Mouse (Mus musculus) gonadal fat pad, adult 2 months (tissue): ENCODE measurements around the gene Hspb1. TPM values are rescaled to one million over a fixed set of nuclear protein-coding genes. Genes with fewer than 3 reads are reported as not detected.

Experiments used
- DNase-seq: peaks from one replicate; pipeline ENCODE4 v3.0.0-alpha.2; 2012; ENCODE audit warnings: low read depth
- polyA plus RNA-seq: library from polyadenylated mRNA; depleted of rRNA; stranded (reverse); fragments of >200 nt; gene quantifications from 2 replicates; pipeline ENCODE4 v1.2.3, GENCODE M21; 2012; rRNA removed

The Hspb1 gene
- polyA plus RNA-seq, result 195 and 199 TPM in 2 replicates

DNA sequence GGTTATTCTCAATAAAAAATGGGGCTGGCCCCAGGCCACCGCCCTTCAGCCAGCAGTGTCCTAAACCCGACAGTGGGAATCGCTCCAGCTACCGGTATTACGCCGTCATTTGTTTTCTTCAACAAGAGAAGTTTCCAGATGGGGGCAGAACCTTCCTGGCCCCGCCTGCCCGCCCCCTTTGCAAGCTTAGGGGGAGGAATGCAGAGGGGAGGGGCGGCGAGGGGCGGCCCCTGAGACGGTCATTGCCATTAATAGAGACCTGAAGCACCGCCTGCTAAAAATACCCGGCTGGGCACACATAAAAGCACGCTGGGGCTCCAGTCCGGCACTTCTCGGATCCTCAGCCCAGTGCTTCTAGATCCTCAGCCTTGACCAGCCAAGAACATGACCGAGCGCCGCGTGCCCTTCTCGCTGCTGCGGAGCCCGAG lies at the start of gene Hspb1:
Hspb1 (plus strand) TSS at position 245 of the 428 bp plus-strand sequence.
- no peak for DNase-seq

DNA sequence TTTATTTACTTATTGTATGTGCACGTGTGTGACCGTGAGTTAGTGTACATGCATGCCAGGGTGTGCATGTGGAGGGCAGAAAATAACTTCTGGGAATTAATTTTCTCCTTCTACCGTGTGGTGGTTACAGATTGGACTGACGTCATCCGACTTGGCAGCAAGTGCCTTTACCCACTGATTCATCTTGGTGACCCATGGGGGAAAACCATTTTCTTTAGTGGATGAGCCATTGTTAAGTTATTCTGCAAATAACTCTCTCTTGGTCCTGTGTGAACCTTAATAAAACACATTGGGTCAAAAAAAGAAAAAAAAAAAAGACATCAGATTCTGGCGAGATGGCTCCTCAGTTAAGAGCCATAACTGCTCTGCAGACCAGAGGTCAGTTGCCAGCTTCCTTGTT lies 46.1 kb upstream of the Hspb1 start:
- DNase-seq, result no peak

DNA sequence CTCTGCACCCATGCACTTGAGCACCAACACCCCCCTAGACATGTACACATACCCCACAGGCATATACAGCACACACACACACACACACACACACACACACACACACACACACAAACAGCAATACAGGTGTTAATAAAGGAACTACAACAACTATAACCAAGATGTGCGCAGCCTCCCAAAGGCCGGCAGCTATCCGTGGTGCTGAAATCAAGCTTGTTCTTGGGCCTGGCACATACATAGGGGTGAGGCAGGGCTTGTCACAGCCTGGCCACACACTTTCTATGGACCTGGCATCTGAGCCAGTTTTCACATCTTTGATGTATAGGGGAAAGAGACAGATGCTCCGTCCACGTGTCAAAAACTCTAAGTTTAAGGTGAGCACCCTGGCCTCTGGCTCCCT lies 44.3 kb upstream of the Hspb1 start:
- no peak for DNase-seq

DNA sequence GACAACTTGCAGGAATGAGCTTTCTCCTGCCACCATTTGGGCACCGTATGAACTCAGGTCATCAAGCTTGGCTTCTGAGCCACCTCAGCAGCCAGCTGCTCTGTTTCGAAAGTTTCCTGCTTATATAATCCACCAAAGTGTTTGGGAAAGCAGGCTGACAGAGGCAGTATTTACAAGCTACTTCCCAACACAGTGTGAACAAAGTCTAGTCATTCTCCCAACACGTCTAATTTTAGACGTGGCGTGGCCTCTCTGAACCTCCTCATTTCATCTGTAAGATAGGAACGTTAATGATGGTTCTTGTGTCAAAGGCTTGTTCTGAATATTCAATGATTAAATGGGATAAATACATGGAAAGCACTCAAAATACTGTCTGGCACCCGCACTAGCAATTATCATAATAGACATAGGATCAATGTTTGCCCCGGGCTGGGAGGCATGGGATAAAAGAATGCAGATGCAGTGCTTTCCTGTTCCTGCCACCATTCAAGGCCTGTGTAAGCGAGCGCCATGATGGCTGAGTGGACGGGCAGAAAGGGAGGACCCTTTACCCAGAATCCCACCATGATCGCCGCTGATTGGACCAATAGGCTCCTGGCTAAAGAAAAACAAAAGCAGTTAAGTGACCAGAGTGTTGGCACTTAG lies 41.9 kb upstream of the Hspb1 start:
- DNase-seq, result no peak

DNA sequence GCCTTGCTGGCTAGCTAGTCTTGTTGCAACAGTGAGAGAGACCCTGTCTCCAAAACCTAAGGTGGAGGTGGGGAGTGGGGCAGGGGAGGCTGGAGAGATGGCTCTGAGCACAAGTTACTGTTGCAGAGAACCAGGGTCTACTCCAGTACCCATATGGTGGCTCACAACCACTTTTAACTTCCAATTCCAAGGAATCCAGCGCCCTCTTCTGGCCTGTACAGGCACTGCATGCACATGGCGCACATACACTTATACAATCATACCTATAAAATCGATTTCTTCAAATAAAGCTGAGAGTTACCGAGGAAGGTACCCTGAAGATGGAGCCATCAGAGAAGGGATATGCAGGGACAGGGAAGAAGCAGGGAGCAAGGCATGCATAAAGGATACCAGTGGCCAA lies 40.3 kb upstream of the Hspb1 start:
- DNase-seq, result no peak

DNA sequence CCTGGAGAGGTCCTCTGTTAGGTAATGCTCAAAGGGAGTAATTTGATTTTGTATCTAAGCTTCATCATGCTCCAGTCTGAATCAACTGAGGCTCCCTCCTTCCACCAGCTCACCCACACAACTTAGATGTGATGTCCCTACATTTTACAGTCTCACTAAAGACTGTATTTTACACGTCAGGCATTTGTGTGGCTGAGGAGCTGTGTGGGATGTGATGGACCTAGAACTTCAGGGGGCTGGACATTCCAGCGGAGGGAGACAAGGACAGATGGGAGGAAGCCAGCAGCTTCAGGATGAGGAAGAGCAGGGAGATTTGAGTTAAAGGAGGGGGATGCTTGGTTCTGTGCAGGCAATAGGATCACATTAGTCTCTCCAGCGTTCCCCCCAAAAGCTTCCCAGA lies 39.8 kb upstream of the Hspb1 start:
- no peak for DNase-seq

DNA sequence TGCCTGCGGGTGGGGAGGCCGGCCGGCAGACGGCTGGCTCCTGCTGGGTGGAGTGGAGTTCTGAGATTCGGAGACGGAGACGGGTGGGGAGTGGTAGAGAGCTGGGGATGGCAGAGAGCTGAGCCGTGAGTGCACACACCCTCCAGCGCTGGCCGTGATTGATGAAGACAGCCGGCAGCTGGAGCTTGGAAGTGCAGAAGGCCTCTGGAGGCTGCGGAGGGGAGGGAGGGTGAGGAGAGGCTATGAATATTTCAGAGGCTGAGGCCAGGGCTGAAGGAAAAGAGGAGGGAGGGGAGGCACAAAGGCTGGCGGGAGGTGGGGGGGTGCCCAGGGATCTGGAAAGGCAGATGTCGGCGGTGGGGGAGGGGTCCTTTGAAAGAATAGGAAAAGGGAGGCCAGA lies 36.7 kb upstream of the Hspb1 start:
- no peak for DNase-seq

DNA sequence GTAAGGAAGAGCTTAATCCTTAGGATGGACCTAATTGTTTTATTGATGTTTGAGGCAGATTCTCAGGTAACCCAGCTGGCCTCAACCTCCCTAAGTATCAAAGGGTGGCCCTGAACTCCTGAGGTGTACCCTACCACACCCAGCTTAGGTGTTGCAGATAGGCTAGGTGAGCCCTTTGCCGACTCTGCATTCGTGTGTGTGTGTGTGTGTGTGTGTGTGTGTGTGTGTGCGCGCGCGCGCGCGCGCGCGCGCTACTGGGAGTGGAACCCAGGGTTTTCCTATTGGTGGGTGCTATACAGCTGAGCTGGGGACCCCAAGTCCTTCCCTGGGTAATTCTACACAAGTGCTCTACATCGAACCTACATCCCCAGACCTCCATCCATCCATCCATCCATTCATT lies 36.2 kb upstream of the Hspb1 start:
- no peak for DNase-seq

DNA sequence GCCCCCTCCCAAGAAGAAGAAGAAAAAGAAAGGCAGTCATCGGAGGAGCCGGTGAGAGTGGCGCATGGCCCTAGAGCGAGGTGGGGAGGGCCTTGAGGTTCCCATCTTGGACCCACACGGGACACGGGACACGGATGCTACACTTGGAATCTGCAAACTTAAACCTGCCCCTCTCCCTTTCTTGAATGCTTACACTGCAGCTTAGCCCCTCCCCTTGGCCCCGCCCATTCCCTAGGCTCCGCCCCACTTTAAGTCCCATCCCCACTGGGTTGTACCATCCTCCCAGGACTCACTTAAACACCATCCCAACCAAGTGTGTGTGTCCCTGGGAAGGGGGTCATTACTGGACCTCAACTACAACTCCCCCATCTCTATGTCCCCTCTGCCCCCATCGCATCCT lies 35.3 kb upstream of the Hspb1 start:
- DNase-seq, result no peak

DNA sequence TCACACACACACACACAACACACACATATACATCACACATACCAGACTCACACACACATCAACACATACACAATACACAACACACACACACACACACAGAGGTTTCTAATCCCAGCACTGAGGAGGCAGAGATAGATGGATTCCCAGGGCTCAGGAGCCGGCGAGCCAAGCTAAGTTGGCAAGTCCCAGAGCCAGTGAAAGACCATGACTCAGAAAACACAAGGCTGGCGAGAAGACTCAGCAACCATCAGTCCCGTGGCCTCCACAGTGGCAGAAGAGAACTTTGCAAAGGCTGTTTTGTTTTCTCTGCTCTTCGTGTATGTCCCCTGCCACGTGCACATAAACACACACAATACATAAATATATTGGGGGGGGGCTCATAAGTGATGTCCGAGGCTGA lies 34.0 kb upstream of the Hspb1 start:
- DNase-seq, result no peak

DNA sequence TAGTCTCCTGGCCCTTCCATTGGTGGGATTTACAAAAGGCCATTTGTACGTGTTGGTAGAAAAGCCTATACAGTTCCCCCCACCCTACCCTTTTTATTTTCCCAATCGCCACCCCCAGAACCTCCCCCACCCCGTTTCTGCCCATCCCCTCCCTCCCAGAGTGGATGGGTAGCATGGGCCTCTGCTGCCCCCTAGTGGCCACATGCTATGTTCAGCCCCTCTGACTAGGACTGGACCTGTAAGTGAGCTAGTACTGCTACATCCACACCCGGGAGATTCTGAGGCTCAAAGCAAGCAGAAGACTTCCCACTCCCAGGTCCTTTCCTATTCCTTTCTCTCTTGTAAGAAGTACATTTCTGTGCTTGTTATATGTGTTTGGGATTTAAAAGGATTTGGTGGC lies 32.6 kb upstream of the Hspb1 start:
- DNase-seq, result no peak

DNA sequence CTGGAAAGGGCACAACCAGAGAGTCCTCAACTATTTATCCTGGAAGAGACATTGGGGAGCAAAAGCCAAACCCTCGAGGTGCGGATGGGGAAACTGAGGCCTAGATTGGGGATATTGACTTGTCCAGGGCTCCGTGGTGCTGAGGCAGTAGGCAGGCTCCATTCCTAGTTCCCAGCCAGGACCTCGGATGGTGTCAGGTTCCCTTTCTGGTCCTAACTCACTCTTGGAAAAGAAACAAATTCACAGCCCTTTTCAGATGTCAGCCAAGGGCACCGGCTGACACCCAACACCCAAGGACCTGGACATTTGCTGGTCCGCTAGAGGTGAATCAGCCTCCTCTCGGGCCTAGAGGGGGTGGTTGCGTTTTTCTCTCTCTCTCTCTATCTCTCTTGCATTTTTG lies 21.1 kb upstream of the Hspb1 start:
- no peak for DNase-seq

DNA sequence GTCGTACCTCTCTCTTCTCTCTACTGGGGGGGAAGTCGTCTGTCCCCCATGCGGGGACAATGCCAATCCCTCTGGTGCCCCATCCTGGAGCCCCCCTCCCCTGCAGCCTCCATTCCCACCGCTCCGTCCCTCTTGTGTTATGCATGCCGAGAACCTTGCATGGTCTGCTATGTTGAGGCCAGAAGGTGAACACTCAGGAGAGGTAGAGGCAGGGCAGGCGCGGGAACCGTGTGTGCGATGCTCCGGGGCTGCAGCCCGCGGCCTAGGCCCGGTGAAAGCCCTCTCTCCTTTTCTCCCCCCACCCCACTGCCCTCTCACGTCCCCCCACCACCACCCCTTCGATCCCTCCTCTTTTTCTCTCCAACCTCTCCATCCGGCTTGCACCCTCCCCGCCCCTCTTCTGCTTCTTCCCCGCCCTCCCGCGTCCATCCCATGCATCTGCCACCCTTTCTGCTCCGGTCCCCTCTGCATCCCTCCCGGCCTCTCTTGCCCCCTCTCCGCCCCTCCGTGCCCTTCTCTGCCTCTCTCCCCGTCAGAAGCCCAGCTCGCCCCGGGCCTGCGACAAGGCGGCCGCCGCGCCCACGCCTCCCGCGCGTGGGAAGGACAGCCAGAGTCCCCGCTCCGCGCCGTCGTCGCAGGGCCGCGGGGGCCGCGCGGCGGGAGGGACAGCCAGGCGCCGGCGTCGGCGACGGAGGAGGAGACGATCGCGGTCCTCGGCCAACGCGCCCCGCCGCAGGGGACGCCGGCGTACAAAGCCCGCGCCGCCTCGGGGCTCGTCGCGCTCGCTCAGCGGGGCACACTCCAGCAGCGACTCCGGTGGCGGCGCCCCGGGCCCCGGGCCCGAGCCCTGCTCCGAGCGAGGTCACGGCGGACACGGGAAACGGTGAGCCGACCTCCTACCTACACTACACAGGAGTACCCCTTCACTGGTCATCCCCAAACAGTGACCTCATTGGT lies 19.8 kb upstream of the Hspb1 start:
- no peak for DNase-seq

DNA sequence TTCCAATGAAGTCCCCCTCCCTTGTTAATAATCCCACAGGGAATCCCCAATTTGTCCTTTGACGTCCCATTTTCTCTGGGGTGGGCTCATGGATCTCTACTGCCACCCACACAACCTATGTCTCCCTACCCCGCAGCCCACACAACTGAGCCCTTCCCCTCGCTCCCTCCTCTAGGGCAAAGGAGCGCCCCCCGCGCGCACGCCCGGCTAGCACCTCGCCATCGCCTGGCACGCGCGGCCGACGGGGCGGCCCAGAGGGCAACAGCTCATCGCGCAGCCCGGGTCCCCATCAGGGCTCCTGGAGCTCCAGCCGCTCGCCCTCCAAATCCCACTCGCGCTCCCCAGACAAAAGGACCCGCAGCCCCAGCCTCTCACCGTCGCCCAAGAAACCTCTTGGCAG lies 19.1 kb upstream of the Hspb1 start:
- DNase-seq, result no peak

DNA sequence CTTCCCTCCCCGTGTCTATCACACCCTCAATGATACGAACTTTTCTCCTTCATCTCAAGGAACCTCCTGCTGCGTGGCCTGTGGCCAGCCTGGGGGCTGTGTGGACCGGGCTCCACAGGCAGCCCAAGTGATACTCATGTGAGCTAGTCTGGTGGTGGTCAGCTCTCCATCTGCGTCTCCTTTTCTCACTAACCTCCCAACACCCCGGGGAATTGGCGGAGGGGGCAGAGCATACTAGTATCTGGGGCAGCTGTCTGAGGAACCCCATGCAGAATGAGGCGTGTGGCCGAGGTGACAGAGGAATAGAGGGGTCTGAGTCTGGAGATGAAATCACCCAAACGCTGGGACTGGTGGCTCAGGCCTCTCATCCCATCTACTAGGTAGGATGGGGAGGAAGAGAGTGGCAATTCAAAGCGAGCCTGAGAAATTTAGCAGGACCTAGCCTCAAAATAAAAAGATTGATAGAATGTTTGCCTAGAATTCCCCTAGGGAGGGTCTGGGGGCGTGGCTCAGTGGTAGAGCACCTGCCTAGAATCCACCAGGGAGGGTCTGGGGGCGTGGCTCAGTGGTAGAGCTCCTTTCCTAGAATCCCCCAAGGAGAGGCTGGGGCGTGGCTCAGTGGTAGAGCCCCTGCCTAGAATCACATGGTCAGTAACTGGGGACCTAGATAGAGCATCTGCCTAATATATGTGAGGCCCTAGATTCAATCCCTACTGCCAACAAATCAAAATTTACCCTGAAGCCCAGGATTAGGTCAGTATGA lies 17.9 kb upstream of the Hspb1 start:
- no peak for DNase-seq

DNA sequence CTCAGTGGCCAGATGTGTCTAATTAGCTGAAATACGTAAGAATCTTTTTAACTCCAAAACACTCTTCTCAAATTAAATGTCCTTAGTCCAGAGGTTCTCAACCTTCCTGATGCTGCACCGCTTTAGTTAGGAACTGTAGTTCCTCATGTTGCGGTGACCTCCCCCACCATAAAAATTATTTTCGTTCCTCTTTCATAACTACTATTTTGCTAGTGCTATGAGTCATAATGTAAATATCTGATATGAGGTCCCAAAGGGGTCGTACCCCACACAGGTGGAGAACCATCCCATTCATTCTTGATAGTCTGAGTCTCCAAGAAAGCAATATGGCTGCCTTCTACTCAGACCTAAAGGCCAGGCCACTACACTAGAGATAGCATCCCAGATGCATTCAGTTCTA lies 17.2 kb upstream of the Hspb1 start:
- no peak for DNase-seq

DNA sequence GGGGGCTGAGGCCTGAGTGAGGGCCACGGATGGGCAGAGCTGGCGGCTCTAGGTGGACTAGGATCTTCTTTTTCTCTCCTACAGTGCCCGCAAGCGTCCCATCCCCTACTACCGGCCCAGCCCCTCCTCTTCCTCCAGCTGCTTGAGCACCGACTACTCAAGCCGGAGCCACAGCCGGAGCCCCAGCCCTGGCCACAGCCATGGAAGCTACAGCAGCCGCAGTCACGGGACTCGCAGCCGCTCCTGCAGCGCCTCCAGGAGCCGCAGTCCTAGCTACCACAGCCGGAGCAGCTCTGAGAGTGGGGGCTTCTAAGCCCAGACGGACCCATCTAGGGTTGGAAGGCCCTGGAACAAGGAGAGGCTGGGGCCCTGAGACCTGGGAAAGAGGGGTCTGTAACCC lies 14.7 kb upstream of the Hspb1 start:
- no peak for DNase-seq

DNA sequence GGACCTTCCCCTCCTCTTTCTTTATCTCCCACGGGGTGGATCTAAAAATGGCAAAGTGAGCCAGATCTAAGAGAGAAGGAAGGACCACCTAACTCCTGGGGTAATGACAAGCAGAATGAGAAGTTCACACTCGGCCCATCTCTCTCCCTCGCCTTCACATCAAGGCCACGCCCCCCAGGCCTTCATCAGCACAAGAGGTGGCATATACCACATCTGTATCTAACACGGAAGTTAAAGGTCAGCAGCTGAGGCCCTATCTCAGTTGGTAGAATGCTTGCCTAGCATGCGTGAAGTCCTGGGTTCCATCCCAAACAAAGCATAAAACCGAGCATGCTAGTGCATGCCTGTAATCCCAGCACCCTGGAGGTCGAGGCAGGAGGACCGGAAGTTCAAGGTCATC lies 14.0 kb upstream of the Hspb1 start:
- no peak for DNase-seq

DNA sequence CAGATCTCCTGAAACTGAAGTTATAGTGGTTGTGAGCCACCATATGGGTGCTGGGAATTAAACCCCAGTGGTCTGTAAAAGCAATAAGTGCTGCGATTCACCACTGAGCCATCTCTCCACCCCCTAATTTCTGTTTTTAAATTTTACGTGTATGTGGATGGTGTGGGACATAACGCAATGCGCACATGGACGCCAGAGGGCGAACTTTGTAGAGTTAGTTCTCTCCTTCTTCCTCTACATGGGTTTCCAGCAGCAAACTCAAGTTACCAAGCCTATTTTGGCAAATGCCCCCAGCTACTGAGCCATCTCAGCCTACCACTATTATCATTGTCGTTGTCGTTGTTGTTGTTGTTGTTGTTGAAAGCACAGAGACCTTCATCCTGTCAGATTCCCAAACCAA lies 10.5 kb upstream of the Hspb1 start:
- DNase-seq, result no peak

DNA sequence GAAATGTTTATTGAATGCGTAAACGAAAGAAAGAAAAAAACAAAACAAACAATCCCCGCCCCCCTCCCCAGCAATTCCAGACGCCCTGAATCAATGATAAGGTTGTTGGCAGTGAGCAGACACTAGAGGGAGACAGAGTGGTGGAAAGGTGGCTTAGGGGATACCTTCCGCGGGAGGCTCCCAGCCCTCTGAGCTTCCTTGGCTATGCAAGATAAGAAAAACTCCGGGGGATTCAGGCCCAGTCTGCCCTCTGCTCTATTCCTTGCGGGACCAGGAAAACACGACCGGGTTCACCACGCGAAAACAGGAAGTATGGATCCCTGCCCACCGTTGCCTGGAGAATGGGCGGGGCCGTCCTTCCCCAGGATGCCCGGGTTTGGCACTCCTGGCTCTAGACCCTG lies 9.9 kb upstream of the Hspb1 start:
- no peak for DNase-seq

DNA sequence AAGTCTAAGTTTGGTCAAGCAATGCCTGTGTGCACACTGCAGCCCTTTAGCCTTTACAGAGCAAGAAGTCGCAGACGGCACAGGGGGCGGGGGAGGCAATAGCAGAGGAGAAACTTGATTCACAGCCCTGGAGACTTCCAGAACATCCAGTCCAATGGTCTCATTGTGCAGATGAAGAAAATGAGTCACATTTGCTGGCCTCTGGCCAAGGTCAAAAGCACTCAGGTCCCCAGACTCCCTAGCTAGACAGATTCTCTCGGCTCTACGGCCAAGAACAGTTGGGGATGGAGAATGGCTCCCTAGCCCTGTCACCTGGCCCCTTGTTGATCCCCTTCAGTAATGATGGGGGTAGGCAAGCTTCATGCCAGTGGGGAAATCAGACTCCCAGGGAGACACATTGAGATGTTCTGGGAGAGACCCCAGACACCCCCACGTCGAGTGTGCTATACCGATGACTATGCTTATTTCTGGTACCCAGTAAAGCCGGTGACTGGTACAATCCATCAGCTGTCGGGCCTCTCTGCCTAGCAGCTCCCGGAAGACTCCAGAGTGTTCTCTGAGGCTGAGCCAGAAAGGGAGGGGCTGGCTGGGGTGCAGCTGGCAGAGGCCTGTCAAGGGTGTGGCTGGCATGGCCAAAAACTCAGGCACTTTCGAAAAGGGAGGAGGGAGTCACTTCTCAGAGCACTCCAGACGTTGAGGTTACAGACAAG lies 8.1 kb upstream of the Hspb1 start:
- peak; percentile 52 for DNase-seq

DNA sequence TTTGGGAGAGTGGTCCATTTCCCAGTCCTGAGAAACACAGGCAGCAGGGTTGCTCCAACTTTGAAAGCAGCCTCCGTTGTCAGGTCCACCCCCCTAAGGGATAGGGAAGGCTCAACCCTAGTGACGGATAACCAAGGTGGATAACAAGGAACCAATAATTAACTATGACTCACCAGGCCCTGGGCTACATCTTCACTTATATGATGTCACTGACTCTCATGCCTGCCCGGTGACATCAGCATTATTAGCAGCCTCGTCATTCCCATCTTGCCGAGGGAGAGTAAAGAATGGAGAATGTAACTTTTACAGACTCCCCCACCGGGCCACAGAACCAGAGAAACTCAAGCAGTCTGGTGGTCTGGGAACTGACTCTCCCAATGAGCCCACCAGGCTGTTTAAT lies 3.1 kb upstream of the Hspb1 start:
- no peak for DNase-seq
